Mouse (Mus musculus): Measurements from ENCODE around the gene Bcas3.
"Not testable (repeated sequence)": the region's sequence is repeated elsewhere in the genome, so short reads cannot be mapped to it uniquely, and the experiment has no call there.

Gene Bcas3

DNA sequence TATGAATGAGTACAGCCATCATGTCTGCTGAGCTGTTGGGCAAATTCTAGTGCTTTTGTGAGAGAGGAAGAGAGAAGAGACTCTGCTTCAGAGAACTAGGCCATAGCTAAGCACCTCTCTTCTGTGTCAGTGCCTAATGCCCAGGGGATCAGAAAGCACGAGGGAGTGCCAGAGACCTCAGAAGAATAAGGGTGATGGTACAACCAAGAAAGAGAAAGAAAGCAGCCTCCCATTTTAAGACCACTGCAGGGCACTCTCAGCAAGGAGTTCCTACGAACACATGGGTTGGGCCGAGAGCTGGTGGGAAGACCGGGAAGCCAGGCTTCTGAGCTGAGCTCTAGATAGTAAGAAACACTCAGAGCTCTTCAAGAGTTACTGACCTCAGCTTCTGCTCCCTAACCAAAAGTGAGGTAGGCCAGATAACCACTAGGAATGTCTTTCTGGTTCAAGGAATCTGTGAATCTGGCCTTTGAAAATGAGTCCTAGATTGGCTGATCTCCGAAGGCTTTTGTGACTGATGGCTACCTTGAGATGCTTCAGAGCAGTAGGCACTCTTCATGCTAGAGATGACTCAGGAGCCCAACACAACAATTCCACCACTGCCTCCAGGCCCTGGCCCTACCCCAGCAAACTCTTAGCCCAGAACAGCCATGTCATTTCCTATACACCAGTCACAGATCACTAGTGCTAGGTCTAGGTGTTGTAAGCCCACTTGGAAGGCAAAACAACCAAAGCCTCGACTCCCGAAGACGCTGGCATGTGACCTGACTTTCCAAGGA lies 359.2 kb downstream of the Bcas3 start:
- DNase-seq (ENCODE audit: low read depth, low spot score), result no peak

GRCm38 (mm10) chr11:85712860-85713813 lies 360.2 kb downstream of the Bcas3 start:
- peak; percentile 39 for DNase-seq (ENCODE audit: low read depth, low spot score)

- no peak for DNase-seq (ENCODE audit: low read depth, low spot score)
These were observed 360.8 kb downstream of the Bcas3 start for GRCm38 (mm10) chr11:85713814-85714208.

GRCm38 (mm10) chr11:85714312-85714931 lies 361.5 kb downstream of the Bcas3 start:
- DNase-seq (ENCODE audit: low read depth, low spot score), result no peak

- not testable (repeated sequence) for DNase-seq (ENCODE audit: low read depth, low spot score)
These were observed 363.8 kb downstream of the Bcas3 start for GRCm38 (mm10) chr11:85716730-85717129.

DNA sequence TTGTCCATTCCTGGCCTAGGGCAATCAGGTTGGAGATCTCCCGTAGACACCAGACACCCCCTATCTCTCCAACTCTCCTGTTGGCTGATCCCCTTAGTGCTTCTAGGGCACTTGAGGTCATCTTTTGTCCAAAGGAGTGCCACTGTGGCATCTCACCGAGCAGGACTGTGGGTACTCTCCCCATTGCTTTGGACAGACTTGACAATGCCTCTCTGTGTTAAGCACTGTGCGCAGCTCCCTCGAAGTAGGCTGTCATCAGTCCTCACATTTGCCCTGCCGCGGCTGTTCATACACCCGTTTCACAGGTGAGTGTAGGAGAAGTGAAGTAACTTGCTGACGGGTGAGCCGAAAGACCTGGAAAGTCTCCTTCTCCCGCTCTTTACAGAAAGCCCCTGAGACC lies 366.1 kb downstream of the Bcas3 start:
- no peak for DNase-seq (ENCODE audit: low read depth, low spot score)

DNA sequence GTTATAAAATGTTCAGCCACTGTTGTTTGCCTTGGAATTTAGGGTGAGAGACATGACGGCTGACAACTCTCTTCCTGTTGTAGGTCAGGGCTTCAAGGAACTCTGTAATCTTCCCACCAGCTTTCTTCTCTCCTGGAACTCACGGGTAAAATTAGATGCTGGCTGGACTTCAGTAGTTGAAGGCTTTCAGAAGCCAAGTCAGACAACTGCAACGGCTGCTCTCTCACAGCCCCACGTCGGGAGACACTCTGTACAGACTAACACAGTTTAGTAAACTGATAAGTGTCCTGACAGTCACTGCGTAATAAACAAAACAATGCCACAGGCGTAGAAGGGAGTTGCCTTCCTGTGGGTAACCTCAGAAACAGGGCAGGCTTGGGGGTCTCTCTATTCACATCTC lies 366.8 kb downstream of the Bcas3 start:
- DNase-seq (ENCODE audit: low read depth, low spot score), result no peak

DNA sequence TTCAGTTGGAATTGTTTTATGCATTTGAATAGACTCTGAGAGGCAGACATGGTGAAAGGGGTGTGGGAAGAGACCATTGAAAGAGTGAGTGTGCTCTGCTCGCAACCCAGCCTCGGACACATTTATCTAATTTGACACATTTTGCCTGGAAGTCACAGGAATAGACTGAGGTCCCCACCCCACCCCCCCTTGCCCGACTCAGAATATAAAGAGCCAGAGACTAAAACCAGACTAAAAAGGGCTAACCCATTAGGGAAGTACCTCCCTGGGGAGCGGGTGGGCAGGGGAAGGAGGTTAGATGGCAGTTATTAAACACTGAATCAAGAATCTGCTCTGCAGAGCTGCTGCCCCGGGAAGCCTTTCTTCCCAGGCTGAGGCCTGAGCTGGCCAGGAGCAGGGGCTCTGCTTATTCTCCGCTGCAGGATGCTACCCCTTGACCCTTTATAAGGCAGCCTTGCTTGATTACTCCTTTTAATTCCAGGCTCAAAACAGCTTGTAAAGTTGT lies 367.4 kb downstream of the Bcas3 start:
- DNase-seq (ENCODE audit: low read depth, low spot score), result peak; percentile 74

GRCm38 (mm10) chr11:85721986-85722385 lies 369.0 kb downstream of the Bcas3 start:
- DNase-seq (ENCODE audit: low read depth, low spot score), result no peak

- DNase-seq (ENCODE audit: low read depth, low spot score), result no peak
These were observed 371.2 kb downstream of the Bcas3 start for GRCm38 (mm10) chr11:85724159-85724558.

DNA sequence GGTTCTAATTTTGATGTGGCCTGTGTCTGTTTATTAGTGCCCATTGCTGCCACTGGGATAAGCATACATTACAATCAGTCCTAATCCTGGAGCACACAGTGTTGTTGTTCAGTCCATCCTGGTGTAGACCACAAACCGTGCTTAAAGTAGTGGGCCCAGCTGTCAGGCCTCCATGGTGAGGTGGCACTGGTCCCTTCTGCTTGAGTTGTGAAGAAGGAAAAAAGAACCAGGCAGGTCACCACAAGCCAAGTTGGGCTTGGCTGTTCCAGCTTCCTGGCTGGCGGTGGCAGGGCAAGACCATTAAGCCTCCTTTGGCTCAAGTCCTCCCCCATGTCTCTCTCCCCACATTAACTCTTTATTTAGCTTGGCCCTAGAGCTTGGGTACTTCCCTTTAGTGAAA lies 376.8 kb downstream of the Bcas3 start:
- DNase-seq (ENCODE audit: low read depth, low spot score), result no peak

DNA sequence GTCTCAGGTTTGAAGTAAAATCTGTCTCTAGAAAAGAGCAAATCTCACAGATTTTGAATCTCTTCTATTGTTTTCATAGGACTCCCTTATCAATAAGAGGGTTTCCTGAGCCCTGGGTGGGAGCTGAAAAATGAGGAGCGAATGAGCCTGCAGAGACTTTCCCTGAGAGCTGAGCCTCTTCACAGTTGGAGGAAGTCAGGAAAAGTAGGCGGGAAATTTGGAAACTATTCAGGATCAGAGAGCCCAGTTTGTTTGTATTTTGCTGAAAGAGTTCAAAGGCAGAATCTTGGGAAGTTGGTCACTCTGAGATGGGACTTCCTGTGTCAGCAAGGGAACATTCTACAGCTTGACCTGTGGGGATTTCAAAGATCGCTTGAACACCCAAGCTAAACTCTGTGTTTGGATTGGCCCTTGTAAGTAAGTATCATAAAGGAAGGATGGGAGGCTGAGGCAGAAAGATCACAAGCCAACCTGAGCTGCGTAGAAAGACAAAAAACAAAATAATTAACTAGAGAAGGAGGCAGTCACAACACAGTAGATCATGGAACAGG lies 379.6 kb downstream of the Bcas3 start:
- no peak for DNase-seq (ENCODE audit: low read depth, low spot score)

DNA sequence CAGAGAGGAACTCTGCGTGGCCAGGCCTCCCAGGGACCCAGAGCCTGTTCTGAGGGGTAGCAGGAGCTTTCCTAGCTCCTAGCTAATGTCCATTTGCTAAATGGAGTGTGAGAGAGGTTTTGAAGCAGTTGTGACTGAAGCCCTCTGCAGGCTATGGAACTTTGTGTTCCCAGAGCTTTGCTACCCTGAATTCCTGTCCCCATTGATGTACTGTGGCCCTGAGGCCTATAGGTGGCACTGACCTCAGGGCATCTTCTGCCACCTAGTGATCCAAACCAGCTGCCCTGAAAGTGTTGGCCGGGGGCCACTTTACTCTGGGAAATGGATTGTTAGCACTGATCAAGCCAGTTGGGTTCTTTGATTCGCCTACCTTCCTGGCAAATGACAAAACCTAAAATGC lies 380.6 kb downstream of the Bcas3 start:
- DNase-seq (ENCODE audit: low read depth, low spot score), result no peak

DNA sequence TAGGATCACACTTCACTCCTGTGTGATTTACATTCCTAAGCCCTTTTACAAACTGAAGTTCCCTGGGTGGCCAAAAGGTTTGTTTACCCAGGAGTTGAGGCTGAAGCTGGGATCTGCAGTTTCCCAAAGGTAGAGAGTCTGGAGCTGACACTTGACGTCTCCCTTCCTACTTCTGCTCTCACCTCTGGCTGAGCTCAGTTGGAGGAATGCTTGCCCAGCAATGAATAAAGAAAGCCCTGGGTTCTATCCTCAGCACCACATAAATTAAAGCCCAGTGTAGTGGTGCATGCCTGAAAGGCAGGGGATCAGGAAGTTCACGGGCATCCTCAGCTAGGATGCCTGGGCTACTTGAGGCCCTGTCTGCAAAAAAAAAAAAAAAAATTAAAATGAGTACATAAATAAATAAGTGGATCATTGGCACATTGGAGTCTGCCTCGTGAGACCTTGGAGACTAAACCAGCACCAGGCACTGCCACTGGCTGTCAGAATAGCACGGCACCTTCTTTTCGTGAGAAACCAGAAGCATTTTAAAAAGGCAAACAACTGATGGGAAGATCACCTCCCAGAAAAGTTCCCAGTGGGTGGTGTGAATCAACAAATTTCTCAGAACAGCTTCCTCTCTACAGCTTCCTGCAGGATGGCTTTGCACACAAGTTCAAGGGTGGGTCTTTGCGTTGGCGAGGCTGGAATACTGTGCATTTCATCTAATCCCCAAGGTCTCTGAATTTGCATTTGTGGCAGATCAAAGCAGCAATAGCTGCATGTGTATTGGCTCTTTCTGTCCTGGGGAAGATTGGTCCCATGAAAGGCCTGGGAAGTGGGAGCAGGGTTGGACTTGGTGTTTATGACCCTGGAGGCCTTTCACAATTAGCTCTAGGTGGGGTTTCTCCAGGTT lies 381.6 kb downstream of the Bcas3 start:
- no peak for DNase-seq (ENCODE audit: low read depth, low spot score)

- peak; percentile 69 for DNase-seq (ENCODE audit: low read depth, low spot score)
These were observed 384.3 kb downstream of the Bcas3 start for GRCm38 (mm10) chr11:85737227-85737626.

DNA sequence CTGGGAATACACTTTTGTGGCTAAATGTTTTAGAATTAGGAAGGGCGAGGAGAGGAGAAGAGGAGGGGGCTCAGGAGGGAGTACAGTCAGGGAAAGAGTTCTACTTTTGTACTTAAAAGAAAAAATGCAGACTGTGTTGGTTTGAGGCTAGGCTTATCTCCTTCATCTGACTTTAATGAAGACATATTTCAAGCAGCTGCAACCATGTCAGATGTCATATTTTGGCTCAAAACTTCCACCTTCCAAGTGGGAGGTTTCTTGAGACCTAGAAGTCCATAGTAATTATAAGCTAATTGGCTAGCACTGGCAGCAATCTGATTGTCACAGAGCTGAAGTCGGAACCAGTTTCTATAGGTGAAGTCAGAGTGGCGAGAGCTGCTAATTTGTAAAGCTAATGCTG lies 384.9 kb downstream of the Bcas3 start:
- no peak for DNase-seq (ENCODE audit: low read depth, low spot score)

- DNase-seq (ENCODE audit: low read depth, low spot score), result no peak
These were observed 385.6 kb downstream of the Bcas3 start for GRCm38 (mm10) chr11:85738585-85738984.

DNA sequence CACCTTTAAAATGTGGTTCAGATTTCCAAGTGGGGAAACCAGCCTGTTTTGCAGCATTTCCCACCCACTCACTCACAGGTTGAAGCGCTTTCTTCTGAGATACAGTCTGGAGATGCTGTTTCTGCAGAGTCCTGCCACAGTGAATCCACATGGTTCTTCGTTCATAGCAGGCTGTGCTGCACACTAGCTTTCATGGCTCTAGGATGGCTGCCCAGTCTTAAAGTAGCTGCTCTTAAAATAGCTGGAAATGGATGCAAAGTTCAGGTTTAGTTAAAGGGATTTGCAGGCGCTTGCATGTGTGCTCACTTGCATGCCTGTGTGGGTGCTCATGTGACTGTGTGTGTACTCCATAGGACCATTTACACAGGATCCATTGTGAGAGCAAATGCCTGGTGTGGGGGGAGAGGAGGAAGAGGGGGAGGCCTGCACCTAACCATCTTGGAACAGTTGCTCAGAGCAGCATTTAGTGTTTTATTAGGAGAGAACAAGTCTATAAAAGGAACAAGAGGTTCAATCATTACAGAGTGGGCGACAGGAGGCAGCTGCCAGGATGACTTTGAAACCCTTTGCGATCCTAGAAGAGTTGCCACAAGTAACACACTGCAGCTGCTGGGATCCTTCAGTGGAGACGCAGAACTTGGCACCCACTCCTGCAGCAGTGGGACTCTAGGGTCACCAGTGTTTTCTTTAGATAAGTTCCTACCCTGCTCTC lies 386.5 kb downstream of the Bcas3 start:
- no peak for DNase-seq (ENCODE audit: low read depth, low spot score)

- DNase-seq (ENCODE audit: low read depth, low spot score), result no peak
These were observed 393.4 kb downstream of the Bcas3 start for GRCm38 (mm10) chr11:85746373-85746772.

DNA sequence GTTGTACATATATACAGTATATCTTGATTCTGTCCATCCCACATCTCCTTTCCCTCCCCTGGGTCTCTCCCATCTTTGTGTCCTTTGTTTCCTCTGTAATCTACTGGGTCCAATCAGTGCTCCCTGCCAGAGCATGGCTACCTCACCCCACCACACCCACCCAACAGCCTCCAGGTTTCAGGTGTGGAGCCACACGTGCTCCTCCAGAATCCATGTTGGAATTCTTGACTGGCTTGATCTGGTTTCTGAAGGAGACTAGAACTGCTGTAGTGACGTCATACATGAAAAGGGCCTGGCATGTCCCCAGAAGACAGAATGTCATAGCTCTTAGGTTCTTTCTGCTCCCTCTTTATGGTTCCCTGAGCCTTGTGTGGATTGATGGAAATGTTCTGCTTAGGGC lies 395.9 kb downstream of the Bcas3 start:
- DNase-seq (ENCODE audit: low read depth, low spot score), result no peak

All from mesoderm, embryonic 11.5 days (tissue).